Mouse (Mus musculus) forebrain, embryonic 11.5 days (tissue): ENCODE results near the gene Fam126a. TPM values are rescaled to one million over a fixed set of nuclear protein-coding genes. Genes with fewer than 3 reads are reported as not detected.
A peak's percentile ranks its signal among the peaks of the same experiment; 100 is the strongest.

Experiments
- ATAC-seq: fragments of 200-750 bp; cut with Nextera tagmentation; replicated peaks from 2 replicates; pipeline ENCODE4 v1.8.0; 2017; ENCODE audit warnings: moderate TSS enrichment; ENCODE audit not compliant: low FRiP score
- DNase-seq: peaks from one replicate; pipeline ENCODE4 v3.0.0-alpha.2; 2017; ENCODE audit warnings: low spot score
- H3K27ac ChIP-seq: fragments of 300-500 bp; sonication (generic); 2 replicates; pipeline ENCODE4 v1.5.1; 2014; ENCODE audit warnings: low read depth, low read length
- H3K27me3 ChIP-seq: fragments of 300-500 bp; sonication (generic); 2 replicates; pipeline ENCODE4 v1.6.1; 2014; ENCODE audit warnings: mild to moderate bottlenecking, low read length, mixed read lengths; ENCODE audit not compliant: control insufficient read depth, insufficient read depth
- H3K36me3 ChIP-seq: fragments of 300-500 bp; sonication (generic); 2 replicates; pipeline ENCODE4 v1.6.1; 2014; ENCODE audit warnings: mild to moderate bottlenecking, low read length, moderate library complexity, mixed read lengths; ENCODE audit not compliant: control insufficient read depth, insufficient read depth
- H3K4me1 ChIP-seq: fragments of 300-500 bp; sonication (generic); replicated peaks from 2 replicates; pipeline ENCODE4 v1.6.1; 2014; ENCODE audit warnings: low read length, mixed read lengths; ENCODE audit not compliant: control insufficient read depth, insufficient read depth
- H3K4me2 ChIP-seq: fragments of 300-500 bp; sonication (generic); 2 replicates; pipeline ENCODE4 v1.6.1; 2014; ENCODE audit warnings: low read depth, mild to moderate bottlenecking, low read length, moderate library complexity, mixed read lengths; ENCODE audit not compliant: severe bottlenecking
- H3K4me3 ChIP-seq: fragments of 300-500 bp; sonication (generic); 2 replicates; pipeline ENCODE4 v1.5.1; 2014; ENCODE audit warnings: low read depth, low read length
- H3K9ac ChIP-seq: fragments of 300-500 bp; sonication (generic); 2 replicates; pipeline ENCODE4 v1.6.1; 2014; ENCODE audit warnings: low read length
- H3K9me3 ChIP-seq: fragments of 300-500 bp; sonication (generic); 2 replicates; pipeline ENCODE4 v1.6.1; 2016; ENCODE audit warnings: low read length, mixed read lengths; ENCODE audit not compliant: control insufficient read depth
- WGBS: fragments of 180-500 bp; shearing (Covaris S2); extraction: QIAGEN DNeasy Blood & Tissue Kit; methylation state at CpG from one replicate; pipeline ENCODE4 v1.1.7; 2014; 5-methylcytosine and 5-hydroxymethylcytosine counted together
- polyA plus RNA-seq: library from polyadenylated mRNA; unstranded; fragments of >200 nt; fragmentation: Nextera tagmentation; extraction: Ambion mirVana; gene quantifications from 2 replicates; pipeline ENCODE4 v1.2.1, GENCODE M21; 2014

Fam126a gene
- polyA plus RNA-seq, 1 experiment from 2014 or later, result 44.8 TPM

DNA sequence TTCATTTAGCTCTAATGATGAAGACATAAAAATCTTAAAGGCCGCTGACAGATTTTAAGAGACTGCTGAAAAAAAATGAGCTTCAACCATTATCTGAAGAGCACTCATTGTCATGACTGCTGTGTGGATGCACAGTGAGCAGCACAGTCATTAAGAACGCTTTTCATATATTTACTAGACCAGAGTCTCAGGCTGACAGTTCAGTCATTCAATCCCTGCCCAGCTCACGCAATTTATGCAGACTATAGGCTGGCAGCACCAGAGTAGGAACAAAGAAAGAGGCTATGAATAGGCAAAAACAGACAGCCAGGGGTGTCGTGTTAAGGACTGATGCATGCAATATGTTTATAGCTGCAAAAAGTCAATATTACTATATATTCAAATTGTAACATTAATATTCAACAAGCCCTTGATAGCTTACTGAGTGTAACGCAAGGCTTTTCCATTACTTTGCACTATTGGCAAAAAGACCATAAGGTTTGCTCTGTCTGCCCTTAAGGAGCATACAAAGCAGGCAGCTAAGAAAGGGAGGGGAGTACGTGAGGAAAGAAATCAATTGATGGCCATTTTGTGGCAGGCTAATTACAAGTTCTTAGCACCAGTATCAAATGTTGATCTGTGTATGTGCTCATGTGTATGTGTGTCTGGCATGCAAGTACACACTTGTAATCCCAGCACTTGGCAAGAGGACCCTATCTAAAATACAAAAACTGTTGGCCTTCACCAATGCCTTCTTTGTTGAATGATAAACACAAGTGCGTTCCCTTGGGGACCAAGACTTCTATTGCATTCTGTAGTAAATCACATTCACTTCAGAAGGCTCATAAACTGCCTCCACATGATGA, 10.9 kb downstream of the Fam126a start:
- WGBS, result 34% methylated on average over 7 of the region's 7 CpGs
- peak overlapping the region; percentile 87 for H3K27ac ChIP-seq
- H3K36me3 ChIP-seq, result no peaks in the 10 kb centered on the region
- H3K9ac ChIP-seq, result peak overlapping the region; percentile 31; the same call in 1 of the 2 replicates
- DNase-seq (no peak), ATAC-seq (peak; percentile 82)
- H3K4me3 ChIP-seq, result no peak overlapping the region
- peak overlapping the region; percentile 21; the same call in 1 of the 2 replicates for H3K4me2 ChIP-seq
- peaks cover 8% of the 10 kb centered on the region for H3K4me1 ChIP-seq
- H3K27me3 ChIP-seq, result no peaks in the 10 kb centered on the region
- no peaks in the 10 kb centered on the region for H3K9me3 ChIP-seq

GRCm38 (mm10) chr5:24018621-24019261, 11.7 kb downstream of the Fam126a start:
- 62% methylated on average over 7 of the region's 7 CpGs for WGBS
- no peak for DNase-seq

DNA sequence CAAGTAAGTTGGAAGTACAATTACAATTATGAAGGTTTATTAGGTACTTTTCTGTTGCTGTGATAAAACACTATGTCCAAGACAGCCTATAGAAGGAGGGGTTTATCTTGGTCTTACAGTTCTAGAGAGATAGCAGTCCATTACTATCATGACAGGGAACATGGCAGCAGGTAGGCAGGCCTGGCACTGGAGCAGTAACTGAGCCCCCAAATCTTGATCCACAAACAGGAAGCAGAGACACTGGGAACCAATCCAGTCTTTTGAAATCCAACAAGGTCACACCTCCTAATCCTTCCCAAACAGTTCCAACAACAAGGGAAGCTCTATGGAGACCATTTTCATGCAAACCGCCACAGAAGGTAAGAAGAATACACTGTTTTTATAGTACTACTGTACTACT, 13.6 kb downstream of the Fam126a start:
- peaks cover 8% of the 10 kb centered on the region for H3K4me1 ChIP-seq

More at GRCm38 (mm10) chr5:24018621-24019261, 11.7 kb downstream of the Fam126a start:
- H3K4me3 ChIP-seq, result no peak overlapping the region
- peaks cover 8% of the 10 kb centered on the region for H3K4me1 ChIP-seq
- peak; percentile 61 for ATAC-seq
- H3K9me3 ChIP-seq, result no peaks in the 10 kb centered on the region
- no peak overlapping the region for H3K4me2 ChIP-seq
- no peaks in the 10 kb centered on the region for H3K36me3 ChIP-seq
- H3K9ac ChIP-seq, result no peak overlapping the region
- no peaks in the 10 kb centered on the region for H3K27me3 ChIP-seq
- peak overlapping the region; percentile 65 for H3K27ac ChIP-seq

GRCm38 (mm10) chr5:24013338-24014003, 17.0 kb downstream of the Fam126a start:
- no peaks in the 10 kb centered on the region; the same call in 1 of the 2 replicates for H3K36me3 ChIP-seq
- H3K27me3 ChIP-seq, result no peaks in the 10 kb centered on the region
- 80% methylated on average over 5 of the region's 5 CpGs for WGBS
- no peak for DNase-seq
- H3K9me3 ChIP-seq, result no peaks in the 10 kb centered on the region
- no peaks in the 10 kb centered on the region; the same call in 1 of the 2 replicates for H3K4me1 ChIP-seq
- H3K27ac ChIP-seq, result no peak overlapping the region
- no peak overlapping the region for H3K9ac ChIP-seq
- no peak overlapping the region for H3K4me2 ChIP-seq
- H3K4me3 ChIP-seq, result no peak overlapping the region
- ATAC-seq, result no peak

More for the DNA sequence above, 13.6 kb downstream of the Fam126a start:
- no peaks in the 10 kb centered on the region for H3K36me3 ChIP-seq
- no peak for DNase-seq
- no peak overlapping the region for H3K4me3 ChIP-seq
- ATAC-seq, result no peak
- no peak overlapping the region for H3K4me2 ChIP-seq
- 95% methylated on average over 1 of the region's 1 CpGs for WGBS
- no peaks in the 10 kb centered on the region for H3K9me3 ChIP-seq
- no peaks in the 10 kb centered on the region for H3K27me3 ChIP-seq
- no peak overlapping the region for H3K27ac ChIP-seq
- H3K9ac ChIP-seq, result no peak overlapping the region

DNA sequence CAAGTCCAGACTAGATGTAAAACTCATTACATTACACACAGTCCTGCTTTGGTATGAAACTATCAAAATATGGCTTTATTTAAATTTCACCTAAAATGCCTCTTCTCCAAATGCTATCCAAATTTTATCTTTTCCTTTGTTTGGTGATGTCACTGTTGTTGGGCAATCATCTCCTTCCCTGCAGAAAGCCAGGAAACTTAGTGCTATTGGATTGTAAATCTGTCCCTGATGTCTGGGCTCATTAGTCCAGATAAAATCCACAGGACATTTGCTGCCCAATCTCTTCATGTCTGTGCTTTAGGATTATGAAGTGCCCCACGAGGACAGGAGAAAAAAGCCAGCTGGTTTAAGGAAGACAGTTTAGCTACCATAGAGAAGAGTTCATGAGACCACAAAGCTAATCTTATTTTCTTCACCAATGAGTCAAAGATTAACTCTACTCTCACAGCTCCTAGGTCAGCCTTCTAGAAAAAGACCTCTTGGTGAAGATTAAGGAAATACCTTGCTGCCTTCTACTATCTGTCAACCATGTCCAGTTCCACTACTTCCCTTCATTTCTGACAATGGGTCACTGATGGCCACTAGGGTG, 31.3 kb downstream of the Fam126a start:
- no peak for DNase-seq
- no peaks in the 10 kb centered on the region for H3K4me1 ChIP-seq
- H3K4me2 ChIP-seq, result no peak overlapping the region
- ATAC-seq, result no peak
- H3K36me3 ChIP-seq, result no peaks in the 10 kb centered on the region; the same call in 1 of the 2 replicates
- H3K4me3 ChIP-seq, result no peak overlapping the region
- H3K9me3 ChIP-seq, result no peaks in the 10 kb centered on the region
- no peak overlapping the region for H3K9ac ChIP-seq
- no peak overlapping the region for H3K27ac ChIP-seq
- 70% methylated on average over 1 of the region's 1 CpGs for WGBS
- no peaks in the 10 kb centered on the region for H3K27me3 ChIP-seq

DNA sequence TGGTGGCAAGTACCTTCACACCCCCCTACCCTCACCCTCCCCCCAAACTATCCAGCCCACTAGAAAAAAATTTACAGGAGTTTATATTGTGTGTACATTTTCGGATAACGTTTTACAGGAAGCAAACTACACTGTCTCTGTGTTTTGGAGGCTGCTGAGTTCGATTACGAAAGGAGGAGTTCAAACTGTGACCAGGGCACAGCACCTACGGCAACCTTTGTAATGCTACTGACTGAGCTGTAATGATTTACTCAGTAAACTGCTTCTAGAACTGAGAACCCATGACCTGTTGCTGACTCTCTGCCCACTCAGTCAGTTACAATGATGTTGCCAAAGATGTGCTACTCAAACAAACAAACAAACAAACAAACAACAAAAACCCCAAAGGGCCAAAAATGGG, 34.5 kb downstream of the Fam126a start:
- Histone ChIP-seq H3K27me3 (no peaks in the 10 kb centered on the region), H3K9me3 (no peaks in the 10 kb centered on the region), H3K4me1 (peaks cover 13% of the 10 kb centered on the region), H3K4me3 (no peak overlapping the region), H3K27ac (no peak overlapping the region), H3K9ac (no peak overlapping the region), H3K4me2 (no peak overlapping the region), H3K36me3 (no peaks in the 10 kb centered on the region; the same call in 1 of the 2 replicates)
- no peak for ATAC-seq
- WGBS, result 87% methylated on average over 5 of the region's 5 CpGs
- no peak for DNase-seq

GRCm38 (mm10) chr5:23994929-23995328, 35.6 kb downstream of the Fam126a start:
- peaks cover 14% of the 10 kb centered on the region for H3K4me1 ChIP-seq
- no peak overlapping the region for H3K9ac ChIP-seq
- no peak overlapping the region for H3K4me3 ChIP-seq
- no peak for ATAC-seq
- WGBS, result 92% methylated on average over 3 of the region's 3 CpGs
- H3K27ac ChIP-seq, result no peak overlapping the region
- H3K4me2 ChIP-seq, result no peak overlapping the region
- DNase-seq, result no peak
- H3K9me3 ChIP-seq, result no peaks in the 10 kb centered on the region
- no peaks in the 10 kb centered on the region for H3K27me3 ChIP-seq
- H3K36me3 ChIP-seq, result no peaks in the 10 kb centered on the region; the same call in 1 of the 2 replicates

- DNase-seq (no peak), ATAC-seq (no peak)
- Histone ChIP-seq H3K4me3 (no peak overlapping the region), H3K9me3 (no peaks in the 10 kb centered on the region), H3K27ac (0 out of 2 replicates have a peak overlapping the region, but pooled peaks have one; percentile 71), H3K27me3 (no peaks in the 10 kb centered on the region), H3K9ac (no peak overlapping the region), H3K36me3 (no peaks in the 10 kb centered on the region; the same call in 1 of the 2 replicates), H3K4me2 (no peak overlapping the region), H3K4me1 (peaks cover 14% of the 10 kb centered on the region)
- 56% methylated on average over 2 of the region's 2 CpGs for WGBS
Measured at GRCm38 (mm10) chr5:23994231-23994630, 36.3 kb downstream of the Fam126a start.
